Mouse (Mus musculus): ENCODE measurements around the gene Cyp1a1. TPM values are rescaled to one million over a fixed set of nuclear protein-coding genes. Genes with fewer than 3 reads are reported as not detected.

The Cyp1a1 gene
- polyA plus RNA-seq, 1 experiment, result not detected

DNA sequence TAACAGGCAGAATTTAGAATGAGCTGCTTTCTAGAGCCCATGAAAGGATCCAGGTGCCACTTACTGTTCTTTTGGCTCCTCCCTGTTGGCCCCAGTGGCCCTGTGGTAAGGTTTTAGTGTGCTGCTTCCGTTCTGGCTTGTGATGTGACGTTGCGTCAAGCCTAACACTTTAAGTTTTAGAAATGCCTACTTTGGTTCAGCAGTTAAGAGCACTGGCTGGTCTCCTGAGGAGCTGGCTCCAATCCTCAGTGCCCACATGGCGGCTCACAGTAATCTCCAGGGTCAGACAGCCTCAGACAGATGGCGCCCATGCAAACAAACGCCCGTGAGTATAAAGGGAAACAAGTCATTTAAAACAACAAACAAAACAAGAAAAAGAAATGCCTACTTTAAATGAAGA is 30.7 kb downstream of the Cyp1a1 start:
- H3K4me1 ChIP-seq (ENCODE audit: control insufficient read depth, insufficient read depth, low read length), result peaks cover 3% of the 10 kb centered on the region
- TF ChIP-seq CTCF (IDR thresholded peaks at IDR 0.05; ENCODE audit: borderline replicate concordance, insufficient read depth, low read length) (no peak), POLR2A (IDR thresholded peaks at IDR 0.05; ENCODE audit: low read depth, low read length) (no peak)
- no peak overlapping the region for H3K4me3 ChIP-seq (ENCODE audit: insufficient read depth, low read length)
- no peak overlapping the region for H3K27ac ChIP-seq (ENCODE audit: insufficient read depth, low read length)

DNA sequence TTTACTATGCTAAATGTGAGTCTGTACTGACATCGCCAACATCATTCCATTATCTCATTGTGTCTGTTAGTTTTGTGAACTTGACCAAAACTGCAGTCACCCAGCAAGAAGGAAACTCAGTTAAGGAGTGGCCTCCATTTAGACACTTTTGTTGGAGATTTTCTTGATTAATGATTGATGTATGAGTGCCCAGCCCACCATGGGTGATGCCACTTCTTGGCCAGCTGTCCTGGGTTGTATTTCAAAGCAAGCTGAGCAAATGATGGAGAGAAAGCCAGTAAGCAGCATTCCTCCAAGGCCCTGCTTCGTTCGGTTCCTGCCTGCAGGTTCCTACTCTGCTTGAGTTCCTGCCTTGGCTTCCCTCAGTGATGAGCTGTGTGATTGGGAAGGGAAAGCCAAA is 33.0 kb downstream of the Cyp1a1 start:
- no peak overlapping the region for H3K27ac ChIP-seq (ENCODE audit: insufficient read depth, low read length)
- H3K4me3 ChIP-seq (ENCODE audit: insufficient read depth, low read length), result no peak overlapping the region
- H3K4me1 ChIP-seq (ENCODE audit: control insufficient read depth, insufficient read depth, low read length), result peaks cover 3% of the 10 kb centered on the region
- no peak for TF ChIP-seq CTCF (IDR thresholded peaks at IDR 0.05; ENCODE audit: borderline replicate concordance, insufficient read depth, low read length)
- TF ChIP-seq POLR2A (IDR thresholded peaks at IDR 0.05; ENCODE audit: low read depth, low read length), result no peak

DNA sequence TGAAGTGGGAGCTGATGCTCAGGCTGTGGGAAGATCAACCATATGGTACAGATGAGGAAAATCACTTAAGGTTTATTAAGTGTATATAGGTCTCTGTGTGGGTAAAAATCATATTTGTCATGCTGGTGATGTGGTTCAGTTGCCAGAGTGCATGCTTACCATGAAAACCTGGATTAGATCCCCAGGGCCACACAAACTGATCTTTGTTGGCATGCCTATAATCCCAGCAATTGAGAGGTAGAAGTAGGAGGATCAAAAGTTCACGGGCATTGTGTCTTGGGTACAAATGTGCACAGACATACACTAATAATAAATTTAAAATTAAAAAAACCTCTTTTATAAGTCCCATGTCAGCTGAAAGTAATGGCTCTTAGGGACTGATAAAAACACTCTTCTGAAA is 34.6 kb downstream of the Cyp1a1 start:
- Histone ChIP-seq H3K4me1 (ENCODE audit: control insufficient read depth, insufficient read depth, low read length) (peaks cover 3% of the 10 kb centered on the region), H3K27ac (ENCODE audit: insufficient read depth, low read length) (peak overlapping the region; percentile 29; the same call in 1 of the 2 replicates), H3K4me3 (ENCODE audit: insufficient read depth, low read length) (no peak overlapping the region)
- TF ChIP-seq CTCF (IDR thresholded peaks at IDR 0.05; ENCODE audit: borderline replicate concordance, insufficient read depth, low read length), result no peak
- no peak for TF ChIP-seq POLR2A (IDR thresholded peaks at IDR 0.05; ENCODE audit: low read depth, low read length)

DNA sequence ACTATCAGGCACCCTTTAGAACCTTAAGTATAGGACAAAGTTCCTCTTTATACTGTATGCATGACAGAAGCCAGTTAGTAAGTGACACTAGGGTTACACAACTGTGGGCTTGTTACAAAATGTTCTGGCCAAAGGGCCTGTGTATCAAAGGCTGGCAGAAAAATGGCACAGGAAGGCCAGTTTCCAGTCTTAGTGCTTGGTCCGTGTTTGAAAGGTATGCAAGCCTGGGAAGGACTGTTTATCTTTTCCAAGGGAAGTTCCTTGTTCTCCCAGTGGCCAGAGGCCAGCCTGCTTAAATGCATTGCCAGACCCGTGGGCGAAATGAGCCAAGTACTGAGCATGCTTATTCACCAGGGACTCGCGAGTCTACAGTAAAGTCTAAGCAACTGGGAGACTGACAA is 35.6 kb downstream of the Cyp1a1 start:
- Histone ChIP-seq H3K4me3 (ENCODE audit: insufficient read depth, low read length) (no peak overlapping the region), H3K27ac (ENCODE audit: insufficient read depth, low read length) (peak overlapping the region; percentile 36; the same call in 1 of the 2 replicates), H3K4me1 (ENCODE audit: control insufficient read depth, insufficient read depth, low read length) (peaks cover 3% of the 10 kb centered on the region)
- TF ChIP-seq CTCF (IDR thresholded peaks at IDR 0.05; ENCODE audit: borderline replicate concordance, insufficient read depth, low read length) (no peak), POLR2A (IDR thresholded peaks at IDR 0.05; ENCODE audit: low read depth, low read length) (no peak)

DNA sequence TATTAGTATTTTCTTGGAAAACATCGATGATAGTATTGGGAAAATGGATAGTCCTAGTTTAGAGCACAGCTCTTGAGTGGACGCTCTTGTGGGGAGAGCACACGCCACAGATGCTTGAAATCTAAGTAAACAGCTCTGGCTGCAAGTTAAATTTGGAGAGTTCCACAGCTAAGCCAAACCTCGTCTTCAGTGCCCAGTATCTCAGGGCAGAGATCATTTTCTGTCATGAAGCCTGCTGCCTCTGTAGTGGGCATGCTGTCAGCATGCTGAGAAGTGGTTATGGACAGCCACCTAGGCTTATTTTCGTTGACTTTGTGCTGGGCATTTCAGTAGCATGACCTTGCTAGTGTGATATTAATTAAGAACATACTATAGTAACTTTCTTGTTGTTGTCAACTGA is 36.1 kb downstream of the Cyp1a1 start:
- no peak overlapping the region for H3K4me3 ChIP-seq (ENCODE audit: insufficient read depth, low read length)
- TF ChIP-seq POLR2A (IDR thresholded peaks at IDR 0.05; ENCODE audit: low read depth, low read length) (no peak), CTCF (IDR thresholded peaks at IDR 0.05; ENCODE audit: borderline replicate concordance, insufficient read depth, low read length) (no peak)

DNA sequence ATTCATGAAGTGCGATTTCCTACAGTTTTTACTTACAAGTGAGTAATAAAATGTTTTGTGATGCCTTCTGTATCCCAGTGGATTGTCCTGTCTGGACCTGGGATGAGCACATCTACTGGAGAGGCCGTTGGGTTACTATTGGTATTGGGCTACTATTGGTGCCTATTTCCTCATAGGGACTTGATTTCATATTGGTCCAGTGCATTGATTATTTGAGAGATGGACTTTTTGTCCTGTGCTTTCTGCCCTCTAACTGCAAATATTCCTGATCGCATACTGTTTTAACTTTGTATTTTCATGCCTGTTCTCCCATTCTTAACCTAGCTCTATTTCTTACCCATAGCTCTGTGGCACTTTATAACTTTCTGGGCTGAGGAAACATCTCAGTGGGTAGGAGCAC is 37.0 kb downstream of the Cyp1a1 start:
- H3K27ac ChIP-seq (ENCODE audit: insufficient read depth, low read length), result no peak overlapping the region
- no peak for TF ChIP-seq CTCF (IDR thresholded peaks at IDR 0.05; ENCODE audit: borderline replicate concordance, insufficient read depth, low read length)
- TF ChIP-seq POLR2A (IDR thresholded peaks at IDR 0.05; ENCODE audit: low read depth, low read length), result no peak
- no peak overlapping the region for H3K4me3 ChIP-seq (ENCODE audit: insufficient read depth, low read length)
- H3K4me1 ChIP-seq (ENCODE audit: control insufficient read depth, insufficient read depth, low read length), result peaks cover 3% of the 10 kb centered on the region

More for the DNA sequence above, 36.1 kb downstream of the Cyp1a1 start:
- H3K27ac ChIP-seq (ENCODE audit: insufficient read depth, low read length), result 0 out of 2 replicates have a peak overlapping the region, but pooled peaks have one; percentile 36
- peaks cover 3% of the 10 kb centered on the region for H3K4me1 ChIP-seq (ENCODE audit: control insufficient read depth, insufficient read depth, low read length)

DNA sequence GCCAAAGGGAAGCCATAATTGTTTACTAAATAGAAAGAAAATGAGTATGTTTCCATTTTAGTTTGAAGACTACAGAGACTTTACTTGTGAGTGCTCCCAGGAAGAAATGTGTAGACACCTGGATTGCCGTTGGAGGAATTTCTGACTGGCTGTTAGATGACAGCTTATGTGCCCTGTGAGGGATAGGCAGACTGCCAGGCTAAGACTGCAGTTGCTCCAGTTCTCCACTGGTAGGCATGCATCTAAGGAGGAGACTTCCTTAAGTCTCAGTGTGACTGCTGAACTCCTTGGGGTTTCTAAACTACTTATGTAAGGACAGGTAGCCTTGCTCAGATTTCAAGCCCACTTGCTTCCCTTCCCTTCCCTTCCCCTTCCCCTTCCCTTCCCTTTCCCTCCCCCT is 40.6 kb downstream of the Cyp1a1 start:
- H3K27ac ChIP-seq (ENCODE audit: insufficient read depth, low read length), result no peak overlapping the region
- H3K4me1 ChIP-seq (ENCODE audit: control insufficient read depth, insufficient read depth, low read length), result peaks cover under 1% of the 10 kb centered on the region; the same call in 1 of the 2 replicates
- H3K4me3 ChIP-seq (ENCODE audit: insufficient read depth, low read length), result no peak overlapping the region
- TF ChIP-seq CTCF (IDR thresholded peaks at IDR 0.05; ENCODE audit: borderline replicate concordance, insufficient read depth, low read length), result no peak
- no peak for TF ChIP-seq POLR2A (IDR thresholded peaks at IDR 0.05; ENCODE audit: low read depth, low read length)

DNA sequence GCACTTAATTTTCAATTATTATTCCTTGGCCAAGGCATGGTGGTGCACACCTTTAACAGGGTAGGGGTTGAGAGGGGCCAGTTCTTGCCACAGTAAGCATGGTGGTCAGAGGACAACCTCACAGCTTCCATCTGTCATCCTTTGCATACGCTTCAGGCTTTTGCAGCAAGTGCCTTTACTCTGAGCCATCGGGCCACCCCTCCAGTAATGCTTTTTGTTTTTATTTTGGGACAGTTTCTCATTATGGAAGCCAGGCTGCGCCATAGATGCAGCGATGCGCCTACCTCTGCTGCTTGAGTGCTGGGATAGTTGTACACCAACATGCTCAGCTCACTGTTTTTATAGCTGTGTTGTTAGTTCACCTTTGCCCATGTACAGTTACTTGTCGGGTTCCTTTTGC is 45.9 kb downstream of the Cyp1a1 start:
- Histone ChIP-seq H3K4me3 (ENCODE audit: insufficient read depth, low read length) (no peak overlapping the region), H3K4me1 (ENCODE audit: control insufficient read depth, insufficient read depth, low read length) (no peaks in the 10 kb centered on the region), H3K27ac (ENCODE audit: insufficient read depth, low read length) (no peak overlapping the region)
- no peak for TF ChIP-seq POLR2A (IDR thresholded peaks at IDR 0.05; ENCODE audit: low read depth, low read length)
- TF ChIP-seq CTCF (IDR thresholded peaks at IDR 0.05; ENCODE audit: borderline replicate concordance, insufficient read depth, low read length), result no peak

DNA sequence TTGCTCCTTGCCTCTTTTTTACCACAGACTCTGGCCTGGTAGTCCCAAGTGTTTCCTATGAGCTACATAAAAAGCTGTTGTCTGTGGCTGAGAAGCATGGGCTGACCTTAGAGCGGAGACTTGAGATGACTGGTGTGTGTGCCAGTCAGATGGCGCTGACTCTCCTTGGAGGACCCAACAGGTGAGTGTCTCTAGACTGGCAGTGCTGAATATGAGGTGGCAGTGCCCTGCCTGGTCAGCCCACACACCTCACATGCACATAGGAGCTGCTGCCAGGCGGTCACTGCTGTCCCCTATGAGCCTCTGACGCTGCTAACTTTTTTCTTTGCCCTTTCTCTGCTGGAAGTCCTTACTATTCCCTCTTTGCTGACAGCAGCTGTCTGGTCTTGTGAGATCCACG is 52.1 kb downstream of the Cyp1a1 start:
- Histone ChIP-seq H3K4me1 (ENCODE audit: control insufficient read depth, insufficient read depth, low read length) (no peaks in the 10 kb centered on the region; the same call in 1 of the 2 replicates), H3K27ac (ENCODE audit: insufficient read depth, low read length) (no peak overlapping the region), H3K4me3 (ENCODE audit: insufficient read depth, low read length) (no peak overlapping the region)
- no peak for TF ChIP-seq POLR2A (IDR thresholded peaks at IDR 0.05; ENCODE audit: low read depth, low read length)
- TF ChIP-seq CTCF (IDR thresholded peaks at IDR 0.05; ENCODE audit: borderline replicate concordance, insufficient read depth, low read length), result no peak

DNA sequence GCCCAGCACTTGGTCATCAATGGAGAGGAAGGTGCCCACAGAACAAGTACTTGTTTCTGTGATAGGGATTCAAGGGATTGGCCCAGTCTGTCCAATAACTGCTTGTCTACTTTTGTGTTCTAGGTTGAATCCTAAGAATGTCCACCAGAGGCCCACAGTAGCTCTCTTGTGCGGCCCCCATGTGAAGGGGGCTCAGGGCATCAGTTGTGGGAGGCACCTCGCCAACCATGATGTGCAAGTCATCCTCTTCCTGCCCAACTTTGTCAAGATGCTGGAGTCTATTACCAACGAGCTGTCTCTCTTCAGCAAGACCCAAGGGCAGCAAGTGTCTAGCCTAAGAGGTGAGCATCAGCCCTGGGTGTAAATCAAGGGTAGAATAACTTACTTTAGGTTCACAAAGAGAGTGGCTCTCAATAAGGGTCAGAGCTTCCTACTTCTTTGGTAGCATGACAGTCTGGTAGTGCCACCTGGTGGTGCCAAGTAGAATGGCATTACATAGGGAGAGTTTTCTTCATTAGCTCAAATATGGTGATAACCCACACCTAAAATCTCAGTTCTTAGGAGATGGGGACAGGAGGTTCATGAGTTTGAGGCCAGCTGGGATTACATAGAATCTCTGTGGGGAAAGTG is 56.8 kb downstream of the Cyp1a1 start:
- Histone ChIP-seq H3K4me3 (ENCODE audit: insufficient read depth, low read length) (no peak overlapping the region), H3K4me1 (ENCODE audit: control insufficient read depth, insufficient read depth, low read length) (no peaks in the 10 kb centered on the region; the same call in 1 of the 2 replicates), H3K27ac (ENCODE audit: insufficient read depth, low read length) (no peak overlapping the region)
- TF ChIP-seq POLR2A (IDR thresholded peaks at IDR 0.05; ENCODE audit: low read depth, low read length) (no peak), CTCF (IDR thresholded peaks at IDR 0.05; ENCODE audit: borderline replicate concordance, insufficient read depth, low read length) (no peak)

All from embryonic fibroblast, embryonic 13.5 days (primary cell).